In genomic region chr1:86472197-86472952, GRCm38 (mm10) we compare ENCODE assay signal across 8 mouse cellular contexts. TPM values are rescaled to one million over a fixed set of nuclear protein-coding genes. Genes with fewer than 3 reads are reported as not detected.
A peak's percentile ranks its signal among the peaks of the same experiment; 100 is the strongest.
DNase-seq lines count a peak whose midpoint lies in the region; ATAC-seq and TF ChIP-seq lines count a peak whose summit lies in the region.

No protein-coding gene starts in this region.

- H3K4me3 ChIP-seq in bone marrow, adult 2 months (replicated peaks; ENCODE audit: control insufficient read depth, low read depth, low read length), result peak overlapping the region; percentile 59
- peak overlapping the region; percentile 5 to 15; a peak in 2 of 4 replicates for H3K4me3 ChIP-seq in heart, embryonic 14.5 days (ENCODE audit: control insufficient read depth in 1 of 2, insufficient read depth in 1 of 2, low read depth in 1 of 2, low read length in 2 of 2)
- no peak overlapping the region for H3K4me3 ChIP-seq in kidney, postnatal 0 days (replicated peaks; ENCODE audit: low read depth, low read length)

- peak overlapping the region; percentile 49 for H3K4me2 ChIP-seq in heart, embryonic 14.5 days (ENCODE audit: low read length)
- H3K4me2 ChIP-seq in kidney, postnatal 0 days (ENCODE audit: low read length), result peak overlapping the region; percentile 21; the same call in 1 of the 2 replicates

- peak; percentile 53; the same call in 1 of the 2 replicates for TF ChIP-seq POLR2A in bone marrow, adult 2 months (IDR thresholded peaks at IDR 0.05; ENCODE audit: borderline replicate concordance, control insufficient read depth, low read depth, low read length)

- peaks cover 7% of the 10 kb centered on the region for H3K4me1 ChIP-seq in bone marrow, adult 2 months (ENCODE audit: control insufficient read depth, insufficient read depth, low read length)
- H3K4me1 ChIP-seq in heart, embryonic 14.5 days (ENCODE audit: control insufficient read depth in 2 of 2, insufficient read depth in 2 of 2, low read length in 2 of 2), result peaks cover 27 to 39% of the 10 kb centered on the region in 2 experiments
- peaks cover 18% of the 10 kb centered on the region for H3K4me1 ChIP-seq in kidney, postnatal 0 days (replicated peaks; ENCODE audit: insufficient read depth, low read length)

- TF ChIP-seq CTCF in bone marrow, adult 2 months (IDR thresholded peaks at IDR 0.05; ENCODE audit: control insufficient read depth, insufficient read depth, low read length), result no peak
- no peak for TF ChIP-seq CTCF in kidney, postnatal 0 days (IDR thresholded peaks at IDR 0.05; ENCODE audit: low read depth)

- no peaks in the 10 kb centered on the region for H3K9me3 ChIP-seq in heart, embryonic 14.5 days (ENCODE audit: control insufficient read depth, low read length)
- no peaks in the 10 kb centered on the region for H3K9me3 ChIP-seq in kidney, postnatal 0 days (replicated peaks; ENCODE audit: low read length)

- WGBS in bone marrow, adult 2 months, result 6% methylated on average over 31 of the region's 31 CpGs
- 2% methylated on average over 31 of the region's 31 CpGs for WGBS in heart, embryonic 14.5 days
- WGBS in kidney, postnatal 0 days, result 3% methylated on average over 31 of the region's 31 CpGs

- peak; percentile 87 for ATAC-seq in erythroblast, adult 5-6 weeks (replicated peaks; ENCODE audit: low FRiP score, poor library complexity, severe bottlenecking)
- ATAC-seq in heart, embryonic 14.5 days (ENCODE audit: insufficient number of reproducible peaks, insufficient read depth, low FRiP score, low read depth), result peak; percentile 75
- peak; percentile 63 for ATAC-seq in kidney, postnatal 0 days (replicated peaks; ENCODE audit: low FRiP score, low read depth)

- peak; percentile 90 for DNase-seq in ES-CJ7 (ENCODE audit: low read depth, low spot score)
- peak; percentile 92 for DNase-seq in kidney, postnatal 0 days (ENCODE audit: low spot score)
- DNase-seq in lung, postnatal 36 days, result peak; percentile 92
- DNase-seq in right cerebral cortex, postnatal 14 days, result peak; percentile 36
- no peak for DNase-seq in layer of hippocampus, postnatal 14 days (ENCODE audit: low spot score in 2 of 2)

- peak overlapping the region; percentile 67 for H3K9ac ChIP-seq in heart, embryonic 14.5 days (ENCODE audit: low read length)
- H3K9ac ChIP-seq in kidney, postnatal 0 days (ENCODE audit: low read depth, low read length), result peak overlapping the region; percentile 47

- no peaks in the 10 kb centered on the region for H3K27me3 ChIP-seq in heart, embryonic 14.5 days (ENCODE audit: control insufficient read depth, insufficient read depth, low read length)
- no peaks in the 10 kb centered on the region for H3K27me3 ChIP-seq in kidney, postnatal 0 days (ENCODE audit: insufficient read depth, low read length)

- H3K36me3 ChIP-seq in heart, embryonic 14.5 days (ENCODE audit: control insufficient read depth, insufficient read depth, low read length), result no peaks in the 10 kb centered on the region
- H3K36me3 ChIP-seq in kidney, postnatal 0 days (ENCODE audit: insufficient read depth, low read length), result no peaks in the 10 kb centered on the region

- peak overlapping the region; percentile 96 for H3K27ac ChIP-seq in bone marrow, adult 2 months (ENCODE audit: control insufficient read depth, insufficient read depth, low read depth, low read length, poor library complexity)
- peak overlapping the region; percentile 99 for H3K27ac ChIP-seq in heart, embryonic 14.5 days (replicated peaks in 1 of 2; ENCODE audit: control insufficient read depth in 1 of 2, insufficient read depth in 1 of 2, low read depth in 2 of 2, low read length in 2 of 2)
- peak overlapping the region; percentile 96 for H3K27ac ChIP-seq in kidney, postnatal 0 days

RNA-seq across cellular contexts. Expression of gene Tex44, which starts 46.2 kb away (rescaled TPM):
- polyA plus RNA-seq in bone marrow, adult 2 months (2011; ENCODE audit: insufficient read depth, insufficient read length, low replicate concordance, missing spikeins), result not detected in 2 replicates
- not detected in 2 replicates for total RNA-seq in erythroblast, adult 5-6 weeks (2015; ENCODE audit: low replicate concordance)
- total RNA-seq in erythroblast, adult 5-6 weeks (2017; ENCODE audit: low replicate concordance), result not detected in 2 replicates
- polyA plus RNA-seq in heart, embryonic 14.5 days (2014; fragmentation: Nextera tagmentation; extraction: Ambion mirVana), result not detected in 2 replicates
- polyA plus RNA-seq in kidney, postnatal 0 days (2015; fragmentation: Nextera tagmentation; extraction: Ambion mirVana), result not detected in 2 replicates
- not detected for total RNA-seq in layer of hippocampus, postnatal 14 days (2021)

RNA-seq across cellular contexts. Expression of gene Nmur1, which starts 46.3 kb away (rescaled TPM):
- not detected in 2 replicates for polyA plus RNA-seq in bone marrow, adult 2 months (2011; ENCODE audit: insufficient read depth, insufficient read length, low replicate concordance, missing spikeins)
- not detected in 2 replicates for total RNA-seq in erythroblast, adult 5-6 weeks (2015; ENCODE audit: low replicate concordance)
- total RNA-seq in erythroblast, adult 5-6 weeks (2017; ENCODE audit: low replicate concordance), result not detected in 2 replicates
- polyA plus RNA-seq in heart, embryonic 14.5 days (2014; fragmentation: Nextera tagmentation; extraction: Ambion mirVana), result not detected in 2 replicates
- polyA plus RNA-seq in kidney, postnatal 0 days (2015; fragmentation: Nextera tagmentation; extraction: Ambion mirVana), result not detected in 2 replicates
- total RNA-seq in layer of hippocampus, postnatal 14 days (2021), result not detected

RNA-seq across cellular contexts. Expression of gene Ptma, which starts 54.2 kb away (rescaled TPM):
- polyA plus RNA-seq in bone marrow, adult 2 months (2011; ENCODE audit: insufficient read depth, insufficient read length, low replicate concordance, missing spikeins), result 1,145 and 1,395 TPM in 2 replicates
- total RNA-seq in erythroblast, adult 5-6 weeks (2015; ENCODE audit: low replicate concordance), result 1,027 and 1,158 TPM in 2 replicates
- 910 and 1,101 TPM in 2 replicates for total RNA-seq in erythroblast, adult 5-6 weeks (2017; ENCODE audit: low replicate concordance)
- polyA plus RNA-seq in heart, embryonic 14.5 days (2014; fragmentation: Nextera tagmentation; extraction: Ambion mirVana), result 788 and 789 TPM in 2 replicates
- polyA plus RNA-seq in kidney, postnatal 0 days (2015; fragmentation: Nextera tagmentation; extraction: Ambion mirVana), result 2,429 and 2,697 TPM in 2 replicates
- total RNA-seq in layer of hippocampus, postnatal 14 days (2021), result 100 to 1,000 TPM; 453 to 549 TPM

Comparison
In these comparisons a context has a peak if more than half of its experiments do, and no peak if none do; other contexts are left out.
1. DNase-seq: peak in ES-CJ7 (single experiment), kidney, postnatal 0 days (single experiment), lung, postnatal 36 days (single experiment) and right cerebral cortex, postnatal 14 days (single experiment); none in layer of hippocampus, postnatal 14 days (0 of 2).
2. Peak in every context shown above with its lines, with median percentiles within 50 percentile points of each other: H3K27ac ChIP-seq and ATAC-seq.